Mouse (Mus musculus): ENCODE results near the gene Pdlim1. TPM values are rescaled to one million over a fixed set of nuclear protein-coding genes. Genes with fewer than 3 reads are reported as not detected.

The Pdlim1 gene
- polyA plus RNA-seq, 1 experiment from 2014 or later = 12.5 TPM

DNA sequence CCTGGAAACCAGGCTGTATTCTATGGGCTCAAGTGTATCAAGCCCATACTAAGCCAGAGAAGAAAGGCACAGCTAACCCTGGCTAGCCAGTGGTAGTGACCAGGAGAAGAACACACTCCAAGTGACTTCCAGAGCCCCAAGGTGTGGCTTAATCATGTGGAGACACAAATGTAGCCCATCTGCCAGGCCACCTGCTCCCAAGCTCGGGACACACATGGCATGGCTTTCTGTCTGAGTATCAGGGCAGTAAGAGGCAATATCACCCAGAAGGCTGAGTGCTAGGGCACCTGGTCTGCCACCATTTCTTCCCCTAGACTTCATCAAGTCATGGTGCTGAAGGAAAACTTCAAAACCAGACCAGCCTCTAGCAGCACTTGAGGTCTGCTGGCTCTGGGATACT, 22.6 kb upstream of the Pdlim1 start:
- Histone ChIP-seq H3K9me3 (ENCODE audit: control insufficient read depth, low read length) (no peaks in the 10 kb centered on the region), H3K27ac (ENCODE audit: low read length) (no peak overlapping the region), H3K4me3 (replicated peaks; ENCODE audit: low read length) (no peak overlapping the region), H3K9ac (replicated peaks; ENCODE audit: low read depth, low read length) (no peak overlapping the region), H3K27me3 (replicated peaks; ENCODE audit: control insufficient read depth, insufficient read depth, low read length) (no peaks in the 10 kb centered on the region), H3K36me3 (ENCODE audit: control insufficient read depth, insufficient read depth) (no peaks in the 10 kb centered on the region; the same call in 1 of the 2 replicates), H3K4me2 (ENCODE audit: low read length) (no peak overlapping the region), H3K4me1 (replicated peaks; ENCODE audit: control insufficient read depth, insufficient read depth, low read length) (no peaks in the 10 kb centered on the region)
- WGBS = 48% methylated on average over 1 of the region's 1 CpGs
- no peak for ATAC-seq

DNA sequence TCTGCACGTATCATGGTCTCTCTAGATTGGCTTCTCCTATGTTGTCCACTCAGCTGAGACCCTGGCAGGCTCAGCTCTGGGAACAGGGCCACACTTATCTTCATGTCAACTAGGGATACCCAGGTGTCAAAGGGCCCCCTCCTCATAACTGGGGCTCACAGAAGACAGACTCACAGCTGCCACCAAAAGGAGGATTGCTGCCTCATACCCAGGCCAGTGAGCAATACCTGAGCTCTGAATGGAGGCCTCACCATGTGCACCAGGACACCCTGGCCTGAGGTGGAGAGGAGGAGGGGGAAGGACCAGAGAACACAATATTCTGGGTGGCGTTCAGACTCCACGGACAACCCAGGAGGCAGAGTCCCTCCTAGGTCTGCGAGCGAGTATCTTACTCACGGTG, 22.1 kb upstream of the Pdlim1 start:
- no peak; the same call in 1 of the 2 replicates for ATAC-seq
- no peak overlapping the region for H3K4me2 ChIP-seq (ENCODE audit: low read length)
- no peaks in the 10 kb centered on the region for H3K4me1 ChIP-seq (replicated peaks; ENCODE audit: control insufficient read depth, insufficient read depth, low read length)
- WGBS = 89% methylated on average over 6 of the region's 6 CpGs
- H3K9ac ChIP-seq (replicated peaks; ENCODE audit: low read depth, low read length) = no peak overlapping the region
- H3K36me3 ChIP-seq (ENCODE audit: control insufficient read depth, insufficient read depth) = no peaks in the 10 kb centered on the region
- no peaks in the 10 kb centered on the region for H3K27me3 ChIP-seq (replicated peaks; ENCODE audit: control insufficient read depth, insufficient read depth, low read length)
- no peak overlapping the region for H3K27ac ChIP-seq (ENCODE audit: low read length)
- no peak overlapping the region for H3K4me3 ChIP-seq (replicated peaks; ENCODE audit: low read length)
- H3K9me3 ChIP-seq (ENCODE audit: control insufficient read depth, low read length) = no peaks in the 10 kb centered on the region

DNA sequence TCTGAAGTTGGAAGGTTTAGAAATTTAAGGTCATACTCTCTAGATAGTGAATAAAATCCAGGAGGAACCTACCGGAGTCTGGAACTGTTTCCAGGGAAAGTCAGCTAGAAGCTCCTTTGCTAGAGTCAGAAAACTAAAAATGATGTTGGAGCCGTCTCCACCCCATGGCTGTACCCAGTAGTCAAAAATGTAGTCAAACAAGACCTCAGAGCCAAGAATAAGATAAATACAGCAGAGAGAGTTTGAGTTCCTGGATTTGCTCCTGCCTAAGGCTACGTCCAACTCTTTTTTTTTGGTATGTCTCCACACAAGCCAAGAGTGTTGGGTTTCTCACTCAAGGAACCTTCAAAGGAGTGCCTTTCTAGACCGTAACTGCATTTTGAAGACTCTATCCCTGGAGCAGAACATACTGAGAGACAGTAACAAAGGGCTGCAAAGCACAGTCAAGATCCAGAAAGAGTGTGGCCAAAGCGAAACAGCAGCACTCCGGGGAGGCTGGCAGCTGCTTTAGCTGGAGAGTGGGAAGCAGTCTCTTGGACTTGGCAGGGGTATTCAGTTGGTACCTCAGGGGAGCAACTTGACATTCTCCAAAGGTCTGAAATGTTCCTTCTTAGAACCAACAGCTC, 18.6 kb upstream of the Pdlim1 start:
- Histone ChIP-seq H3K9me3 (ENCODE audit: control insufficient read depth, low read length) (no peaks in the 10 kb centered on the region), H3K4me1 (replicated peaks; ENCODE audit: control insufficient read depth, insufficient read depth, low read length) (no peaks in the 10 kb centered on the region), H3K27me3 (replicated peaks; ENCODE audit: control insufficient read depth, insufficient read depth, low read length) (no peaks in the 10 kb centered on the region), H3K4me2 (ENCODE audit: low read length) (no peak overlapping the region), H3K4me3 (replicated peaks; ENCODE audit: low read length) (no peak overlapping the region), H3K27ac (ENCODE audit: low read length) (no peak overlapping the region), H3K9ac (replicated peaks; ENCODE audit: low read depth, low read length) (no peak overlapping the region), H3K36me3 (ENCODE audit: control insufficient read depth, insufficient read depth) (no peaks in the 10 kb centered on the region)
- no peak for ATAC-seq
- WGBS = 91% methylated on average over 6 of the region's 6 CpGs

DNA sequence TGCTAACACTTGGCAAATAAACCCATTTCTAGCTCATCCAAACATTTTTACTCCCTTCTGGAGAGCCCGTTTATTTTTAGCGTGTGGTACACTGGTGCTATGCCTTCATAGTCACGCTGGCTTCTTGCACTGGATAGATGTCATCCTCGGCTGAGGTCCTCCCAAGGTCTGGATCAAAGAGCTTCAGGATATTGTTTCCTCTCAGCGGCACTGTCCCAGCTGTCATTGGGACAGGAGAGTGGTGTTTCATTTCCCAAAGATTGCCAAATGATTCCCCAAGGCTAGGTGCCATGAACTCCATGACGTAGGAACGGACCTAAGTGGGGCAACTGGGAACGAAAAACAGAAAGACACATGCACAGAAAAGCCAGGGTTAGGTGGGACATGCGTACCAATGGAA, 16.8 kb upstream of the Pdlim1 start:
- 92% methylated on average over 9 of the region's 9 CpGs for WGBS
- Histone ChIP-seq H3K4me3 (replicated peaks; ENCODE audit: low read length) (no peak overlapping the region), H3K9ac (replicated peaks; ENCODE audit: low read depth, low read length) (no peak overlapping the region), H3K4me1 (replicated peaks; ENCODE audit: control insufficient read depth, insufficient read depth, low read length) (no peaks in the 10 kb centered on the region), H3K9me3 (ENCODE audit: control insufficient read depth, low read length) (no peaks in the 10 kb centered on the region), H3K27me3 (replicated peaks; ENCODE audit: control insufficient read depth, insufficient read depth, low read length) (no peaks in the 10 kb centered on the region), H3K27ac (ENCODE audit: low read length) (no peak overlapping the region), H3K36me3 (ENCODE audit: control insufficient read depth, insufficient read depth) (no peaks in the 10 kb centered on the region), H3K4me2 (ENCODE audit: low read length) (no peak overlapping the region)
- ATAC-seq = no peak

DNA sequence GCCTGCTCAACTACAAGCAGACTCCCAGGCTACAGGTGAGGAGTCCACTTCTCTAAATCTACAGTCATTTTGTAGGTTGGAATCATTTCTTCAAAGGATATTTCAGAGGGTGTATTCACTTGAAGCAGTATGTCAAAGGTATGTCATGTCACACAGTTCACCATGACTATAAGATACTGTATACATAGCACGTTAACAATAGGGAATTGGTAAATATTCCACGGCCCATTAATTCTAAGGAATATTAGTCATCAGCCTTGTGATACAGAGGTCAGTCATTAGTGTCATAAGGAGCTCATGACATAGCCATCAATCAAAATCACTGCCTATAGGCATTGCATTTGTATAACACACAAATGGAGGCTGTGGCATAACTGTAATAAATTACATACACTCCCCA, 13.1 kb upstream of the Pdlim1 start:
- ATAC-seq = no peak
- Histone ChIP-seq H3K27me3 (replicated peaks; ENCODE audit: control insufficient read depth, insufficient read depth, low read length) (no peaks in the 10 kb centered on the region), H3K4me2 (ENCODE audit: low read length) (no peak overlapping the region), H3K27ac (ENCODE audit: low read length) (no peak overlapping the region), H3K9me3 (ENCODE audit: control insufficient read depth, low read length) (peaks cover 4% of the 10 kb centered on the region; the same call in 1 of the 2 replicates), H3K4me1 (replicated peaks; ENCODE audit: control insufficient read depth, insufficient read depth, low read length) (no peaks in the 10 kb centered on the region), H3K36me3 (ENCODE audit: control insufficient read depth, insufficient read depth) (no peaks in the 10 kb centered on the region), H3K9ac (replicated peaks; ENCODE audit: low read depth, low read length) (no peak overlapping the region), H3K4me3 (replicated peaks; ENCODE audit: low read length) (no peak overlapping the region)
- 97% methylated on average over 2 of the region's 2 CpGs for WGBS

DNA sequence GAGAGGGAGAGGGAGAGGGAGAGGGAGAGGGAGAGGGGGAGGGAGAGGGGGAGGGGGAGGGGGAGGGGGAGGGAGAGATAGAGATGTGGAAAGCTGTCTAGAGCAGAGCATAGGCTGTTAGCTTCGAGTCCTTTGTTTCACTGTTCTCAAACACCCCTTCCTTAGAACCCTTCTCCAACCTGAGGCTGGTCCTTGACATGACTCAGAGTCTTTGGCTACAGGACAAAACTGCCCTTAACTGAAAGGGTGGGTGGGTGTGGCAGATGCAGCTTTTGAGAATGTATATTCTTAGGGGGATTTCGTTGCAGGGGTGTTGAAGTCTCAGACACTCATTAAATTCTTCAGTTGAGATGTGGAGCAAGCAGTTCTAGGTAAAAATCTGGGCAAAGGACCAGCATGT, 11.8 kb upstream of the Pdlim1 start:
- no peaks in the 10 kb centered on the region for H3K36me3 ChIP-seq (ENCODE audit: control insufficient read depth, insufficient read depth)
- 75% methylated on average over 2 of the region's 2 CpGs for WGBS
- no peak overlapping the region for H3K9ac ChIP-seq (replicated peaks; ENCODE audit: low read depth, low read length)
- H3K4me3 ChIP-seq (replicated peaks; ENCODE audit: low read length) = no peak overlapping the region
- no peak overlapping the region for H3K27ac ChIP-seq (ENCODE audit: low read length)
- no peaks in the 10 kb centered on the region for H3K27me3 ChIP-seq (replicated peaks; ENCODE audit: control insufficient read depth, insufficient read depth, low read length)
- no peak overlapping the region for H3K4me2 ChIP-seq (ENCODE audit: low read length)
- no peaks in the 10 kb centered on the region for H3K4me1 ChIP-seq (replicated peaks; ENCODE audit: control insufficient read depth, insufficient read depth, low read length)
- peaks cover 4% of the 10 kb centered on the region; the same call in 1 of the 2 replicates for H3K9me3 ChIP-seq (ENCODE audit: control insufficient read depth, low read length)
- ATAC-seq = no peak

DNA sequence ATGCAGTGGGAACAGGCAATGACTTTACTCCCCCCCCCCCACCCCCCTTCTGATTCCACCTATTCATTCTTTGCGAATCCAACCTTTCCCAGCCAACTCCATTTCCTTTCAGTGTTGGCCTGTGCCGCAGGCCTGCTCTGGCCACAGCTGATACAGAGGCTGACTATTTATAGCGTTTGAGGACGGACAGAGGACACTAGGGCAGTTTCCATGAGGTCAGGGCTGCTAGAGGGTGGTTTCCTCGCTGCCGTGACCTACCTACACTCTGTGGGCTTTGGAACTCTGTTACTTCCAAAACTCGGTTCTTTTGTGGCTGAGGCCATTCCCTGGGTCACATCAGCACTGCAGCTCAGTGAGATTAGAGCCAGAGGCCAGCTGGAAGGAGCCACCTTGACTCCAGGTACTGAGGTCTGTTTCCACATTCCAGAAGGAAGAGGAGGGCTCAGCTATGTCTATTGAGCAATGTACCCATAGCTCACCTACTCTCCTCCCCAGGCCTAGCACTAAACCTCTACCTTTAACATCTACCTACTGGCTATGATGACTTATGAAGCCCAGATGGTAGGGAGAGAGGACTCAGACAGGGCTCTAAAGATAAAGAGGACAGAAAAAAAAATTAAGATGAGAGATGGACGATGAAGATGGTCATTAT, 6.9 kb upstream of the Pdlim1 start:
- no peak overlapping the region for H3K9ac ChIP-seq (replicated peaks; ENCODE audit: low read depth, low read length)
- no peak for ATAC-seq
- H3K4me1 ChIP-seq (replicated peaks; ENCODE audit: control insufficient read depth, insufficient read depth, low read length) = no peaks in the 10 kb centered on the region
- 88% methylated on average over 8 of the region's 8 CpGs for WGBS
- H3K4me3 ChIP-seq (replicated peaks; ENCODE audit: low read length) = no peak overlapping the region
- no peaks in the 10 kb centered on the region for H3K36me3 ChIP-seq (ENCODE audit: control insufficient read depth, insufficient read depth)
- H3K27ac ChIP-seq (ENCODE audit: low read length) = no peak overlapping the region
- no peaks in the 10 kb centered on the region for H3K27me3 ChIP-seq (replicated peaks; ENCODE audit: control insufficient read depth, insufficient read depth, low read length)
- H3K9me3 ChIP-seq (ENCODE audit: control insufficient read depth, low read length) = peaks cover 4% of the 10 kb centered on the region; the same call in 1 of the 2 replicates
- H3K4me2 ChIP-seq (ENCODE audit: low read length) = no peak overlapping the region

DNA sequence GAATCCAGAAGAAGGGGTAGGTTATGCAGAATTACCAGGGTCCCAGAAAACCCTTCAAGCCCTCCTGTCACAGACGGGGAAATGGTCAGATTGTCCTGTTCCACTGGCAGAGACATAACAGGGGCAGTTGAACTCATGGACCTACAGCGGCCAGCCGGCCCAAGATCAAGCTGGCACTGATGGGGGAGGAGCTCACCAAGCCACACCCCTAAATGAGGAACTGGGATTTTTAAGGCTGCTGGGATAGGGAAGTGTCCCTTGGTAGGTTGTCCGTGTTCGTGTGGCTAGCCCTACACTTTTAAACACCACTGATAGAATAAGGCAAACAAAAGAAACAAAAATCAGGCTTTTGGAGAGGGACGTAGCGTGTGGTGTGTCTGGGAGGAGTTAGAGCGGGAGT, 5.9 kb upstream of the Pdlim1 start:
- 90% methylated on average over 8 of the region's 8 CpGs for WGBS
- no peak for ATAC-seq

DNA sequence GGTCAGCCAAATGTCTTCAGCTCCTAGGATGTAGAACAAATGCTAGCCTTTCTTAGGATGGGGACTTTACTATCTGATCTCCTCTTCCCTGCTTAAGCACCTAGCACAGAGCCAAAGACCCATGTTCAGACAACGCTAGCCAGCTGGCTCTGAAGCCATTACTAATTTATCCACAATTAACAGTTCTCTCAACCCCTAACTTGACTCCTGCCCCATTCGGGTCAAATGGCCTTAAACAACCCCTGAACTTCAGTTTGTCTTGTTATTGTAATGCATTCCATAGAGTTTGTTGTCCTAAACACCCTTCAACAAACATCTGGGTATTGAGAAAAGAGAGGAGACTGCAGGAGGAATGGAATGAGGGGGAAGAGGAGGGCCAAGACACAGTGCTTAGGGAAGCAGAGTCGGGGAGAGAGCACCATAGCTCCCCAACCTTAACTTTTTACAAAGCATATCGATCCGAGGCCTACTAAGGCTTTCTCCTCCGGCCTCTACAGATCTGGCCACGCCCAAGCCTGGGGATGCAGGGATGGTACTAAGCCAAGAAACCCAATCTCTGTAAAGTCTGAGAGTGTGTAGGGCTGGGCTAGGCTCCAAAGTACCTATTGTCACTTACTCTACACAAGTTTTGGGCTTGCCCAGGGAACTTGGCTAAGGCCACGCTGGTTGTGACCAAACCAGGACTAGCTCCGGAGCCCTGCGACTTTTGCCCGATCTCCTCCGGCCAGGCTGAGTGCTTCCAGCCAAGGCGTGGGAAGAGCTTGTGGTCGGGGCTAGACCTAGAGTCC, 4.0 kb upstream of the Pdlim1 start:
- Histone ChIP-seq H3K9ac (replicated peaks; ENCODE audit: low read depth, low read length) (no peak overlapping the region), H3K4me3 (replicated peaks; ENCODE audit: low read length) (no peak overlapping the region), H3K27me3 (replicated peaks; ENCODE audit: control insufficient read depth, insufficient read depth, low read length) (peaks cover 19% of the 10 kb centered on the region), H3K27ac (ENCODE audit: low read length) (no peak overlapping the region), H3K9me3 (ENCODE audit: control insufficient read depth, low read length) (no peaks in the 10 kb centered on the region), H3K36me3 (ENCODE audit: control insufficient read depth, insufficient read depth) (no peaks in the 10 kb centered on the region), H3K4me2 (ENCODE audit: low read length) (no peak overlapping the region), H3K4me1 (replicated peaks; ENCODE audit: control insufficient read depth, insufficient read depth, low read length) (peaks cover 12% of the 10 kb centered on the region)
- no peak for ATAC-seq
- 91% methylated on average over 14 of the region's 14 CpGs for WGBS

More for the DNA sequence above, 5.9 kb upstream of the Pdlim1 start:
- Histone ChIP-seq H3K27me3 (replicated peaks; ENCODE audit: control insufficient read depth, insufficient read depth, low read length) (peaks cover 3% of the 10 kb centered on the region; the same call in 1 of the 2 replicates), H3K4me2 (ENCODE audit: low read length) (no peak overlapping the region), H3K4me3 (replicated peaks; ENCODE audit: low read length) (no peak overlapping the region), H3K9me3 (ENCODE audit: control insufficient read depth, low read length) (peaks cover 4% of the 10 kb centered on the region; the same call in 1 of the 2 replicates), H3K9ac (replicated peaks; ENCODE audit: low read depth, low read length) (no peak overlapping the region), H3K4me1 (replicated peaks; ENCODE audit: control insufficient read depth, insufficient read depth, low read length) (no peaks in the 10 kb centered on the region), H3K27ac (ENCODE audit: low read length) (no peak overlapping the region), H3K36me3 (ENCODE audit: control insufficient read depth, insufficient read depth) (no peaks in the 10 kb centered on the region)

Measured in forebrain, embryonic 16.5 days (tissue).